Mouse (Mus musculus) intestine, postnatal 0 days (tissue): Measurements from ENCODE around the gene Aldh3a2. TPM values are rescaled to one million over a fixed set of nuclear protein-coding genes. Genes with fewer than 3 reads are reported as not detected.
"Not testable (repeated sequence)": the region's sequence is repeated elsewhere in the genome, so short reads cannot be mapped to it uniquely, and the experiment has no call there.

Experiments used
- ATAC-seq: fragments of 200-750 bp; cut with Nextera tagmentation; 2 replicates; pipeline ENCODE4 v1.8.0; 2017; ENCODE audit warnings: mild to moderate bottlenecking, moderate TSS enrichment, moderate library complexity
- H3K27ac ChIP-seq: fragments of 300-500 bp; sonication (generic); 2 replicates; pipeline ENCODE4 v1.5.1; 2014; ENCODE audit warnings: mild to moderate bottlenecking, low read depth, low read length, moderate library complexity
- H3K27me3 ChIP-seq: fragments of 300-500 bp; sonication (generic); replicated peaks from 2 replicates; pipeline ENCODE4 v1.6.1; 2014; ENCODE audit warnings: low read length, mixed read lengths; ENCODE audit not compliant: control insufficient read depth, insufficient read depth
- H3K36me3 ChIP-seq: fragments of 300-500 bp; sonication (generic); 2 replicates; pipeline ENCODE4 v1.6.1; 2014; ENCODE audit warnings: mild to moderate bottlenecking, moderate library complexity; ENCODE audit not compliant: control insufficient read depth, insufficient read depth
- H3K4me1 ChIP-seq: fragments of 300-500 bp; sonication (generic); replicated peaks from 2 replicates; pipeline ENCODE4 v1.6.1; 2014; ENCODE audit warnings: antibody characterized with exemption, low read length, mixed read lengths; ENCODE audit not compliant: control insufficient read depth, insufficient read depth
- H3K4me2 ChIP-seq: fragments of 300-500 bp; sonication (generic); replicated peaks from 2 replicates; pipeline ENCODE4 v1.6.1; 2014; ENCODE audit warnings: low read depth, mild to moderate bottlenecking, moderate library complexity
- H3K4me3 ChIP-seq: fragments of 300-500 bp; sonication (generic); 2 replicates; pipeline ENCODE4 v1.5.1; 2014; ENCODE audit warnings: low read depth, low read length
- H3K9ac ChIP-seq: fragments of 300-500 bp; sonication (generic); 2 replicates; pipeline ENCODE4 v1.6.1; 2014; ENCODE audit warnings: mild to moderate bottlenecking, low read depth, low read length
- H3K9me3 ChIP-seq: fragments of 300-500 bp; sonication (generic); 2 replicates; pipeline ENCODE4 v1.6.1; 2016; ENCODE audit warnings: mixed run types; ENCODE audit not compliant: control insufficient read depth
- CTCF ChIP-seq: sonication (generic); IDR thresholded peaks from 2 replicates; pipeline ENCODE4 v1.5.1; 2016; ENCODE audit warnings: low read depth, mild to moderate bottlenecking, control low read depth, antibody characterized with exemption, moderate library complexity
- WGBS: fragments of 180-500 bp; shearing (Covaris S2); extraction: QIAGEN DNeasy Blood & Tissue Kit; methylation state at CpG from one replicate; pipeline ENCODE4 v1.1.7; 2014; 5-methylcytosine and 5-hydroxymethylcytosine counted together
- polyA plus RNA-seq: library from polyadenylated mRNA; unstranded; fragments of >200 nt; fragmentation: Nextera tagmentation; extraction: Ambion mirVana; gene quantifications from 2 replicates; pipeline ENCODE4 v1.2.1, GENCODE M21; 2015

Gene Aldh3a2
- 60.7 and 63.1 TPM in 2 replicates for polyA plus RNA-seq

- Histone ChIP-seq H3K9me3 (no peaks in the 10 kb centered on the region), H3K36me3 (peaks cover 30% of the 10 kb centered on the region), H3K27ac (peak within 1 kb of the TSS; percentile 100), H3K4me3 (peak within 1 kb of the TSS; percentile 72), H3K27me3 (no peaks in the 10 kb centered on the region), H3K4me1 (peaks cover 5% of the 10 kb centered on the region; the same call in 1 of the 2 replicates), H3K4me2 (peak within 1 kb of the TSS; percentile 80), H3K9ac (peak within 1 kb of the TSS; percentile 87)
- peak; percentile 41; the same call in 1 of the 2 replicates for TF ChIP-seq CTCF
- peak; percentile 97 for ATAC-seq
- WGBS, result under 1% methylated on average over 58 of the region's 58 CpGs
These were observed at the start of gene Aldh3a2 for GRCm38 (mm10) chr11:61266551-61267533. Aldh3a2 (minus strand) TSS chr11:61267464.

- ATAC-seq, result no peak
- TF ChIP-seq CTCF, result no peak
- H3K27ac ChIP-seq, result no peak overlapping the region
- H3K9me3 ChIP-seq, result no peaks in the 10 kb centered on the region
- no peaks in the 10 kb centered on the region for H3K27me3 ChIP-seq
- no peak overlapping the region for H3K4me2 ChIP-seq
- WGBS, result 47% methylated on average over 2 of the region's 2 CpGs
- no peaks in the 10 kb centered on the region for H3K36me3 ChIP-seq
- H3K9ac ChIP-seq, result no peak overlapping the region
- H3K4me1 ChIP-seq, result 0 out of 2 replicates have a peak, but pooled peaks cover 5% of the 10 kb centered on the region
- no peak overlapping the region for H3K4me3 ChIP-seq
These were observed 49.6 kb upstream of the Aldh3a2 start for GRCm38 (mm10) chr11:61316864-61317263.

GRCm38 (mm10) chr11:61310321-61310720 lies 43.1 kb upstream of the Aldh3a2 start:
- ATAC-seq, result no peak
- no peaks in the 10 kb centered on the region for H3K4me1 ChIP-seq
- no peak overlapping the region for H3K4me2 ChIP-seq
- H3K27ac ChIP-seq, result no peak overlapping the region
- no peak overlapping the region for H3K4me3 ChIP-seq
- no peak overlapping the region for H3K9ac ChIP-seq
- H3K27me3 ChIP-seq, result no peaks in the 10 kb centered on the region
- TF ChIP-seq CTCF, result no peak
- no peaks in the 10 kb centered on the region for H3K9me3 ChIP-seq
- WGBS, result 51% methylated on average over 7 of the region's 7 CpGs
- no peaks in the 10 kb centered on the region for H3K36me3 ChIP-seq

- Histone ChIP-seq H3K27me3 (no peaks in the 10 kb centered on the region), H3K9ac (no peak overlapping the region), H3K4me3 (no peak overlapping the region), H3K27ac (no peak overlapping the region), H3K36me3 (no peaks in the 10 kb centered on the region), H3K4me1 (no peaks in the 10 kb centered on the region), H3K9me3 (no peaks in the 10 kb centered on the region), H3K4me2 (no peak overlapping the region)
- TF ChIP-seq CTCF, result no peak
- no peak for ATAC-seq
- 69% methylated on average over 12 of the region's 12 CpGs for WGBS
These were observed 42.6 kb upstream of the Aldh3a2 start for GRCm38 (mm10) chr11:61309831-61310230.

GRCm38 (mm10) chr11:61307795-61308194 lies 40.5 kb upstream of the Aldh3a2 start:
- H3K27ac ChIP-seq, result no peak overlapping the region
- H3K4me2 ChIP-seq, result no peak overlapping the region
- no peak overlapping the region for H3K9ac ChIP-seq
- 42% methylated on average over 7 of the region's 7 CpGs for WGBS
- H3K4me3 ChIP-seq, result no peak overlapping the region
- no peaks in the 10 kb centered on the region for H3K27me3 ChIP-seq
- H3K9me3 ChIP-seq, result no peaks in the 10 kb centered on the region
- no peaks in the 10 kb centered on the region for H3K36me3 ChIP-seq
- H3K4me1 ChIP-seq, result no peaks in the 10 kb centered on the region
- TF ChIP-seq CTCF, result no peak
- no peak; the same call in 1 of the 2 replicates for ATAC-seq

- Histone ChIP-seq H3K27me3 (no peaks in the 10 kb centered on the region), H3K27ac (no peak overlapping the region), H3K9ac (no peak overlapping the region), H3K4me3 (no peak overlapping the region), H3K4me2 (no peak overlapping the region), H3K9me3 (no peaks in the 10 kb centered on the region), H3K36me3 (no peaks in the 10 kb centered on the region), H3K4me1 (no peaks in the 10 kb centered on the region)
- no peak for ATAC-seq
- 78% methylated on average over 4 of the region's 4 CpGs for WGBS
- peak; percentile 58 for TF ChIP-seq CTCF
These were observed 38.1 kb upstream of the Aldh3a2 start for GRCm38 (mm10) chr11:61305377-61305776.

- H3K27me3 ChIP-seq, H3K4me1 ChIP-seq, H3K4me3 ChIP-seq, H3K9me3 ChIP-seq, ATAC-seq, H3K36me3 ChIP-seq, H3K9ac ChIP-seq, H3K4me2 ChIP-seq, H3K27ac ChIP-seq: not testable (repeated sequence)
- 96% methylated on average over 6 of the region's 10 CpGs for WGBS
These were observed 37.3 kb upstream of the Aldh3a2 start for GRCm38 (mm10) chr11:61304535-61304934.
